Mouse (Mus musculus): ENCODE measurements around the gene Mfap5.
"Not testable (repeated sequence)": the region's sequence is repeated elsewhere in the genome, so short reads cannot be mapped to it uniquely, and the experiment has no call there.

Gene Mfap5

DNA sequence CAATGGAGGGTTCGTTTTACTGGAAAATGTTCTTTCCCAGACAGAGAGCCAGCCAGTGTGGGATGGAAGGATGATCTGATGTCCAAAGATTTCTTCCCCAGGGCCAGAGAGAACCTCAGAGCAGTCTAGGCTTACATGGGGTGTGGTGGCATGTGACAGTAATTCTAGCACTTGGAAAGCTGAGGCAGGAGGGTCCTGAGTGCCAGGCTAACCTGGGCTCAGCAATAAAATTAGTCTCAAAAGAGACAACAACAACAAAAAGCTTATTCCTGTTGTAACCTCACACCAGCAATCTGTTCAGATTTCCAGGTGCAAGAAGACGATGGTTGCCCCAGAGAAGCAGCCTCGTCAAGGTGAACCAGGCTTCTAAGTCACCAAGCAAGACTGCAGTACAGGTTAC lies at the start of gene Mfap5:
Gene Mfap5, plus strand, starts transcription at position 301 of the 400 bp plus-strand sequence.
- no peak for DNase-seq

DNA sequence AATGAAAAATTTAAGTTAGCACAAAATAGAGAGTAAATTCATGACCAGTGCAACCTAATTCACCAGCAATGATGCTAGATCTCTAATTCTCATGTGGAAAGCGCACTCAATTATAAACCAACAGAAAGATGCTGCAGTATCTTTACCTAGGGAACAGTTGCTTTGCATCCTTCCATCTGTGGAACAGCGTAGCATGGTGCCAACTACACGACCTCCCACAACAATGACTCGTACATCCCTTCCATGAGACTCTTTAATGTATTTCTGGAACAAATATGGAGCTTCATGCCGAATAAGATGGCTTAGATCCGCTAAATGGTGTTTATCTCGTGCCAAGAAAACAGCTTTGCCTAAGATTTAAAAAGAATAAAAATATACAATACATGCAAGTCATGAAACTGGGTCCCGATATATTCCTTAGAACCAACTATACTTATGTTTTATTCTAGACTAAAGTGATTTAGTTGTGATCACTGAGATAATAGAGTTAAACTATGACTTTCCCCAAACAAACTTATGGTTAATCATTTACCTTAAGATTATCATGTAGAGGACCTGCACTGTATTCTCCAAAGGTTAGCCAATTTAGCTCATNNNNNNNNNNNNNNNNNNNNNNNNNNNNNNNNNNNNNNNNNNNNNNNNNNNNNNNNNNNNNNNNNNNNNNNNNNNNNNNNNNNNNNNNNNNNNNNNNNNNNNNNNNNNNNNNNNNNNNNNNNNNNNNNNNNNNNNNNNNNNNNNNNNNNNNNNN lies 46.5 kb upstream of the Mfap5 start:
- no peak for DNase-seq

DNA sequence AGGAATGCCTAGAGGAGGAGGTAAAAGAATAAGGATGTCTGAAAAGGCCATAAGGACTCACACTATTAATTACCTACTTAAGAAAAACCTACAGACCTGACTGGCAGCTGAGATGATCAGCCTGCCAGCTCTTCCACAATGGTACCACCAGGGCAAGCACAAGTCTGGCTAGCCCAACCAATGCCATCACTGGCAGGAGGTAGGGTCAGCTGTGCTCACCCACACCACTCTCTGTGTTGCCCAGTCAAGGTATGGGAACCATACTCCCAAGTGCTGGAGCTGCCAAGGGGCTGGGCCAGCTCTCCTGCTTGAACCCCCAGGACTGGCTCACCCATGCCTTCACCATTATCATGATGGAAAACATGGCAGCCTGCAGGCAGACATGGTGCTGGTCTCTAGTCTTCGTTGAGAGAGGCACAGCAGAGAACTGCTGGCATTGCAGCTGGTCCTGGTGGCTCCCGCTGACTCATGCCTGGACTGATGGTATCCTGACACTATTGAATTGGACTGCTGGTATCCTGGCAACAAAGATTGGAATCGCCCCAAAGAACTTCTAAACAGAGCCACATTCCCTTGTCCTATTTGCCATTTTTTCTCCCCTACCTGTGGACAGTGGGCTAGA lies 39.4 kb upstream of the Mfap5 start:
- DNase-seq, result no peak

DNA sequence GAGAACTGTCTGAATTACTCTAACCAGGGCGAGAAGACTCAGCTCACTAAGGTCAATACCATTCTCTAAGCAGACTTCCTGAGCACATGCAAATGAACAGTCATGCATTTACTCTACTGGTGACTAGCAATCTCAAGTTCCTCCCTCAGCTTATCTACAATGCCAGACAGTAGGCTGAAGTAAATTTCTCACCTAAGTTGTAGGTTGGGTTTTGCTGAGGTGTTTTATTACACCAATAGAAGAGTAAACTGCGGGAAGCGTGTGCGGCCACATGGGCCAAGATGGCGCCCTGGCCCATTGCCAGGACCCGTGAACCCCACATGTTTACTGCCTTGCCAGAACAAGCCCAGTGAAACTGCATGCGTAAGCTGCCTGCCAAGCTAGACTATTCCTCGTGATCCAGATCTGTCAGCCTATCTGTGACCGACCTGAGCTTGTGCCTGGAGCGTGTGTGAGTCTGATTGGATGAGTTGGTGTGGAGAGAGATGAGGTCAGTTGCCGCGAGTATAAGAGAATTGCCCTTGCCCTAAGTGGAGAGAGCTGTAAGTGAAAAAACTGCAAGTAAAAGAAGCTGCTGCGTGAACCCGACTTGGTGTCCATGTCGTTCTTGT lies 36.5 kb upstream of the Mfap5 start:
- no peak for DNase-seq

DNA sequence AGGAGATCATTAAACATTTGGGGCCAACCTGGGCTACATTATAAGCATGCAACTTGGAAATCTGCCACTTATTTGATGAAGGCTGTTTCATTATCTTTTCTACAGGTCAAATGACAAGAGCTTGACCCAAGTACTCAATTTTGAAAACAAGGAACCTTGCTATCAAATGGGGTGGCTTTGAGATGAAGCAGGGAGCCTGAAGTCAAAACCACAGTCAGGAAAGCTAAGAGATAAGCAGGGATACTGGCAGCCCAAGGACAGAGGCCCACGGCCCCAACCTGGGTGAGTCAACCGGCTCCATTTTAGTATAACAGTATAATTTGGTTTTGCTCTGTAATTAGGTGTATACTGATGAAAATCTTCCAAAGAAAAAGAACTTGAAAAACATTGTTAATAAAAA lies 35.4 kb upstream of the Mfap5 start:
- DNase-seq, result no peak

DNA sequence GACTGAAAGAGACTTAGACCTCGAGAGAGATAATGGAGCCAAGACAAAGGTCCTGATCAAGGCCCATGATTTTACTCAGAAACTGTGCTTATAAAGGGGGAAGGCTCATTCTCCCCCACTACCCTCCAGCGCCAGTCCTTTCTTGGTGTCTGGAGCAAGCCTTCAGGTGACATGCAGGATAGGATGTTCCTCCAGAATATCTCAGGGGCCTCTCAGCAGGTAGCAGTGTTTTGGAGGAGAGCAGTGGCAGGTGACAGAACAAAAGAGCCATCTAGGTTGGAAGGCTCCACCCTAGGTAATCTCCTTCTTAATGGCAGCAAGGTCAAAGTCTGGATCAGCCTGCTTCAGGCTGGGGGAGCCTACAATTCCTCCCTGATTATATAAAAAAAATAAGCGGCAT lies 34.2 kb upstream of the Mfap5 start:
- DNase-seq, result not testable (repeated sequence)

DNA sequence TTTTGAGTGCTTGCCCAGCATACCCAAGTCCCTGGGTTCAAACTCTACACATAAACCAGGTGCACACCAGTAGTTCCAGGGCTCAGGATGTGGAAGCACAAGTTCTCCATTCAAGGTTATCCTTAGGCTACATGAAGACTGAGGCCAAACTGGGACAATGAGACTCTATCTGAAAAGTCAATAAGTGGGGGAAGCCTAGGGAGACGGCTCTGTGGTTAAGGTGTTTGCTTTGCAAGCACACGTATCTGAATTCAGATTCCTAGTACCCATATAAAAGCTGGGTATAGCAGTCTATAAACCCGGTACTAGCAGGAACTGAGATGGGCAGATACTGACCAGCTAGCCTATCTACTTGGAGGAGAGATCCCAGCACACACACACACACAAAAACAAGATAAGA lies 27.6 kb upstream of the Mfap5 start:
- DNase-seq, result no peak

DNA sequence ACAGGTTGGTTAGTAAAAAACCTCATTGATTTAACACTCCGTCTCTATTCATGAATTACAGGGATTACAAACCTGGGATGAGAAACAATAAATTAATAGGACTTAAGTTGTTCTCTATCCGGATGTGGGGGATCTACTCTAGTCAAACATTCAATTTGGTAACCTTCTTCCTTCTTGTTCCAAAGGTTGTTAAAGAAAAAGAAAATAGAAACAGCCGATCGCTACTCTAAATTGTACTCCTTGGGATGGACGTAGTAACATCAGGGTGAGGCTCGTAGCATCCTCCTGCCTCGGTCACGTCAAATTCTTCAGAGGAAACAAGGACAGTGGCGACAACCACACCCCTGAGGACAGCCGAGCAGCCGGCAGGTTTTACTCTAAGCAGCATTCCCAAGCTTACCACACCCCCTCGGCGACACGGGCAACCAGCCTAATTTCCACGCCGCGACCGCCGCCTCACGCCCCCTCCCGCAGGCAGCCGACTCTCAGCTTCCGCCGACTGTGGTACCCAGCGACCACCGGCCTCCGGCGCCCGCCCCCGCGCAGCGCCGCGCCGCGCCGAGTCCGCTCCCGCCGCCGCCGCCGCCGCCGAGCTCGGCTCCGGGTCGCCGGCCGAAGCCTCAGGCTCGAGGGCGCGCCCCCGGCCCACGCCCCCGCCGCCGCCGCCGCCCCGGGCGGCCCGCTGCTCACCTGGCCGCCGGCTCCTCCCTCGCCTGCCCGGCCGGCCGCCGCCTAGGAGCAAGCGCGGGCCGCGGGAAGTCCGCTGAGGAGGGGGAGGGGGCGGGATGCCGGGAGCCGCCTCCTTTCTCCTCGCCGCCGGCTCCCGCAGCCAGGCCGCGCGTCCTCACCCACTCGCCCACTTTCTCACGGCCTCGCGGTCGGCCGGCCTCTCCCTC lies 20.0 kb upstream of the Mfap5 start:
- DNase-seq, result peak; percentile 43

DNA sequence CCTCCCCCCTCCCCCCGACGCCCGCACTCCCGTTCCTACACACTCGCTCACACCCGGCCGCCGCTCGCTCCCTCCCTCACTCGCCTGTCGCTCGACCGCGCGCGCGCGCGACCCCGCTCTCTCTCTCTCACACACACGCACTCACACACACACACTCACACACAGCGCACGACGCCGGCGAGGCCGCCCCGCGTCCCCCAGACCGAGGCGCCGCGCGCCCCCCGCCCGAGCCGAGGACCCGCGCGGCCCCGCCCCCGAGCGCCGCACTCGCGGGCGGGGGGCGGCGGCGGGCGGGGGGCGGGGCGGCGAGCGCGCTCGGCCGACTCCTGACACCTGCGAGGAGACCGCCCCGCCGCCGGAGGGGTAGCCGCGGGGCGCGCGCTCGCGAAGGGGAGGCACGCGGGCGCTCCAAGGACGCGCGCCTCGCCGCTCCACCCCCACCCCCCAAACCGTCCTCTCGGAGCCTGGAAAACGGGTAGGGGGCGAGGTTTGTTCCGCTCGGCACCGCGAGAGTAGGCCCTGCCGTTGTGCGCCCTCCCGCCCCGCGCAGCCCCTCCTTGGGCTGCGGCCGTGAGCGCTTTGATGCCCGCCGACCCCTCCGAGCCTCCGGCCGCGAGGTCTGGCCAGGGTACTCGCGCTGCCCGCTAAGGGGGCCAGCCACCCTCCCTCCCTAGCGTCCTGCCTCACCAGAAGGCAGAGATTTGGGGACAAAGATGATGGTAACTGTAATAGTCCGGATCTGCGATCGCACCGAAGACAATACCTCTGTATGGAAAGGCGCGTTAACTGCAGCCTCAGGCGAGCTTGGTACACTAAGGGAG lies 19.1 kb upstream of the Mfap5 start:
- no peak for DNase-seq

DNA sequence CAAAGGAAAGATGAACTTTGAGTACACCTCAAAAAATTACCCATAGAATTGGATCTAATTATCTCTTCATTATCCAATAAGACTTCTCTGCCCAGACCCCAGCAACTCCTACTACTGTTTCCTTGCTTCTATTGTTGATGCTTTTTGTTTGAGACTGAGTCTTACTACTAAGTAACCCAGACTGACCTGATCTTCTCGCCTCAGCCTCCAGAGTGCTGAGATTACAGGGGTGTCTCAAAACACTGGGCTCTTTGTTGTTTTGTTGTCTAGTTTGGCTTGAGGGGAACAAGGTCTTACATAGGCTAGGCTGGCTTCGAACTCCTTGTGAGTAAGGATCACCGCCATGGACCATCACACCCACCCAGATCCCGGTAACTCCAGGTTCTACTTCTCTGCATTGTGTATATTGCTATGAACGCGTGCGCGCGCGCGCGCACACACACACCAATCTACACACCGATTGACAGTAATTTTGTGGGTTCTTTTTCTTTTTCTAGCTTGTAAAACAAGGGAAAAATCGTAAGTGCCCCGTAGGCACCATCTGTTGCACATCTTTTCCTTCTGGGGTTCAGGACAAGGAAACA lies 14.6 kb upstream of the Mfap5 start:
- no peak for DNase-seq

DNA sequence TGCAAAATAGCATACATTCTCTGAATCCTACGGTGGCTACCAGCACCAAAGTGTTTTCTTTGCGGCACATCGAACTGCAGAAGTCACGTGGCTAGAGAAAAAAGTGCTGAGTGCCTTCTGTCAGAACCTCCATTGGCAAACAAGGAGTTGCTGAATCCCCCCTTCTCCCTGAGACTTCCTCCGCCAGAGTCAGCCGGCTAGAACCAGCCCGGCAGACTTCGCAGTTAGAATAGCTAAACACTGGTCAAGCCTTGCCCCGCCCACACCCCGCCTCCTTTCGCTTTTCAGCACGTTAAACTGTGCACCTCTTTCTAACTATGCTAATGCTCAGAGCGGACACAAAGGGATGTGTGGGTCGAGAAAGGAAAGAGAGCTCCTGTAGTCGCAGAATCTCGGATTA lies 14.1 kb upstream of the Mfap5 start:
- DNase-seq, result peak; percentile 90

DNA sequence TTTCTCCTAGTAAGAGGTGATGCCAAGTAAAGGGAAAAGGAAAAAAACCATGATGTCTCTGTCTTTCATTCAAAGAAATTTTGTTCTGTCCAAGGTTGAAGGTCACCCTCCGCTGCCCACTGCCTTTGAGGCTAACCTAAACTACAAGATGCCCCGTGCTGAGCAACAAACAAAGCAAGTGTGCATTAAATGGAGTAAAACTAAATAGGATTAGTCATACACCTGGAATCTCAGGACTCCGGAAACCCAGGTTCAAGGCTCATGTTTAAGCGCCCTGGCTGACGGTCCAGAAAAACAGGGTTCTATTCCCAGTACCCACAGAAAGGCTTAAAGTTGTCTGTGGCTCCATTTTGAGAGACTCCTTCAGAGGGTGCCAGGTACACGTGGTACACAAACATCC lies 13.2 kb upstream of the Mfap5 start:
- DNase-seq, result no peak

DNA sequence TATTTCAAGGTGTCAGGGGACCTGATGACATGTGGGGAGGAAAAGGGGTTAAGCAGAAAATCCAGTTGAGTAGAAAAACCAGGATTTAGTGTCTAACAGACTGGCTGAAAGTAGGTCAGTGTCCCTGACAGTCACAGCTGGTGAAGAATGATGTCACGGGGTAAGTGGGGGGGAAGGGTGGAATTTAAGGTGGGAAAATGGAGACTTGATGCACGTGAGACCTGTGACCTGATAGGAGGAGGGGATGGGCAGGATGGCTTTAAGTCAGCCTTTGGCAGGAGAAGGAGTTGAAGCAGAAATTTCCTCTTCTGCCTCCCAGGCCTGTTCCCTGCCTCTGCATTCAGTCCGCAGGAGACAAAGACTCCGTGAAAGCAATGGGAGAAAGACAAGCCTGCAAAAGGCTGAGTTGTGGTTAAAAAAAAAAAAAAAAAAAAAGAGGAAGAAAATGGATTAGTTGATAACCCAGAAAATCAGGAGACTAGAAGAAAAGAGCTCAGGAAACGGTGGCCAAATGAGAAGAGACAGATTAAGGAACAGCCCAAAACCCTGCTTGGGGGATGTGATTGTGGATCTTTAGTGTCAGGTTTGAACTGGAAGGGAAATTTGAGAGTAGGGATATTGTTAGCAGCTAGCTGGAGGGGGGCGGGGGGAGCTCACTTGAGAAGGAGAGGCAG lies 11.7 kb upstream of the Mfap5 start:
- DNase-seq, result no peak

DNA sequence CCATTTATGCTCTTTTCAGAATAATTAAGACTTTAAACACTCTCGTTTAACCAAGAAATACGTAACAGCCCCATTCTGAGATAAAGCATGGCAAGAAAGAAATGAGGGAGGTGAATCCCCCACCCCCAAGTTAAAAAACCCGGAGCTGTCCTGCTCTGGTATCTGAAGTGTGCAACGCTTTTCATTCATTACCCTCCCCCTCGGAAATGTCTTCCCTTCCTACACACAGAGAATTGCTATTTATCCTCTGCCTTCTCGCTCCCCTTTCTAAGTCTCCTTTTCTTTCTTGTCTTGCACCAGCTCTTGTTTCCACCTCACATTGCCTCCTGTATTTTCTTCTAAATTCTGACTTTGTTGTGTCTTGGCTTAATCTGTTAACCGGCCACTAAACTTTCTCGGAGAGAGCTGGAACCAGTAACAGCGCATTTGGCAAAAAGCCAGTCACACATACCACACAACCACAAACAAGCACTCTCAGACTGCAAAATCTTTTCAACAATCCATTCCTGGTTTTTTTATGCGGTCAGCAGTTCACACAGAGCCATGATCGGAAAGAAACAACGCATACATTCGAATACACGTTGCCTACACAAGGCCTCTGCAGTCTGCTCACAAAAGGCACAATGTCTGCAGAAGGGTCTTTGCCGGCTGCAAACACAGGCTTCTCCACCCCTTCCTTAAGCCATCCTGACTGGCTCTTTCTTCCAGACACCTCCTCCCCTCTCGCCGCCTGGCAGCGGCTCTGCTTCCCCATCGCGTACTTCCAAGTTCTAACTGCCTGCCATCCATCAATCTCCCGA lies 10.4 kb upstream of the Mfap5 start:
- peak; percentile 62 for DNase-seq

DNA sequence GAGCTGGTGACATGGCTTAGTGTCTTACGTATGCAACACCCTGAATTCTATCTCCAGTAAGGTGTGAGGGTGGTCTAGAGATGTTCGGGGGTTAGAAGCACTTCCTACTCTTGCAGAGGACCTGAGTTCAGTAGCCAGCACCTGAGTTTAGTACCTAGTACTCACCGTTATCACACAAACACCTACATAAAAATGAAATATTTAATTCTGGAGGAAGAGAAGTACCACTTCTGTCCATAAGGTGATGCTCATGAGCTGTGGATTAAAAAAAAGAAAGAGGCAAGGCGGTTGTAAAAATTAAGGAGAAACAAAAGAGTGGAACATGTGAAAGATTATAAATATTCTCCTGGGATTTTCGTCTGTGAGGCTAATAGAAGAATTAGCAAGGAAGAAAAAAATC lies 9.1 kb upstream of the Mfap5 start:
- no peak for DNase-seq

DNA sequence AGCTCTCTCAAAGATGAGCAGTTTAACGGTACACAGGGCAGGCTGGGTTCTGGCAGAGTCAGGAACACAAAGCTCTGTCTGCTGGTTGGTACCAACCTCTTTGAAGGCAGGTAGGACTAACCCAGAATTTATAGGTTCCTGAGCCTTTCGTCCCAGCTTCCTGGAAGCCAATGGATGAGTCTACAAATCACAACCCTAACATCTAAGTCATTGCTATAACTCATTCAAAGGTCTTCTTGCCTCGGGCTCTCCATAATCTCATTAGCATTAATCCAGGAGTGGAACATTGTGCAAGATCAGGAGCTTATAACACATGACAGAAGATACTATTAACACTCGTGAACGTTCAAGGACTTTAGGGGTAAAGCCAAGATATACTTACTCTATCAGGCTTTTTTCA lies 7.0 kb upstream of the Mfap5 start, which contains the start of gene Rimklb:
Gene Rimklb, minus strand, starts transcription at position 101 of the 400 bp plus-strand sequence.
- no peak for DNase-seq

DNA sequence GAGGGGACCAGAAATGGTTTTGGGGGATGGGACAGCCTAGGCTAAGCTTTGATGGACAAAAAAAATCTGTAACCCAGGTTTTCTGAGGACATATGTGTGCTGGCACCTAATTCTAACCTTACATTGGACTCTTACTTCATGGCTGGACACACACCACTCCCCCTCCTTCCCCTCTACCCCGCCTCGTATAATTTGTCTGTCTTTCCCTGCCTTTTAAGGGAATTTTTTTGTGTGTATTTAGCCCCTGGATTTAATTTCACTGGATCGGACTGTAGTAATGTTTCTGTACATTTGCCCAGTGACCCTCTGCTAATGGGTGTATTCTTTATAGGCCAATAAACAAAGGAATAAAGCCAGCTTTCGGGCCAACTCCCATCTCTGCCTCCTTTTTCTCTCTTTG lies 604 bp upstream of the Mfap5 start:
- no peak for DNase-seq

DNA sequence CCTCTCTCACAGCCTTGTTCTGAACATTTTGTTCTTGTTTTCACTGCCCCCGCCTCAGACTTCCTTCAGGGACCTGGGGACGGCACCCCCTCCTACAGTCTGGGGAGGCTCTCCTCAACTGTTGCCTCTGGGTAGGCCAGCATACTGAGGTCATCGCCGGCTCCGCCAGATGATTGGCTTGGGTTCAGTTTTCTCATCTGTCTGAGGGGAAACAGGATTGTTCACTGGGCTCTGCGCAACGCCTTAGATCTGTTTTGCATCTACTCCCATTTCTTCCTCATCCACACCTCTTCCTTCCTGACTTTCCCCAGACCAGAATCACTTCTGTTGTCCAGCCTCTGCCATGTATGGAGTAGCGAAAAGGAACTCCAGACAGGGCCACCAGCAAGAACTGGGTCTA lies 2.8 kb downstream of the Mfap5 start:
- DNase-seq, result no peak

DNA sequence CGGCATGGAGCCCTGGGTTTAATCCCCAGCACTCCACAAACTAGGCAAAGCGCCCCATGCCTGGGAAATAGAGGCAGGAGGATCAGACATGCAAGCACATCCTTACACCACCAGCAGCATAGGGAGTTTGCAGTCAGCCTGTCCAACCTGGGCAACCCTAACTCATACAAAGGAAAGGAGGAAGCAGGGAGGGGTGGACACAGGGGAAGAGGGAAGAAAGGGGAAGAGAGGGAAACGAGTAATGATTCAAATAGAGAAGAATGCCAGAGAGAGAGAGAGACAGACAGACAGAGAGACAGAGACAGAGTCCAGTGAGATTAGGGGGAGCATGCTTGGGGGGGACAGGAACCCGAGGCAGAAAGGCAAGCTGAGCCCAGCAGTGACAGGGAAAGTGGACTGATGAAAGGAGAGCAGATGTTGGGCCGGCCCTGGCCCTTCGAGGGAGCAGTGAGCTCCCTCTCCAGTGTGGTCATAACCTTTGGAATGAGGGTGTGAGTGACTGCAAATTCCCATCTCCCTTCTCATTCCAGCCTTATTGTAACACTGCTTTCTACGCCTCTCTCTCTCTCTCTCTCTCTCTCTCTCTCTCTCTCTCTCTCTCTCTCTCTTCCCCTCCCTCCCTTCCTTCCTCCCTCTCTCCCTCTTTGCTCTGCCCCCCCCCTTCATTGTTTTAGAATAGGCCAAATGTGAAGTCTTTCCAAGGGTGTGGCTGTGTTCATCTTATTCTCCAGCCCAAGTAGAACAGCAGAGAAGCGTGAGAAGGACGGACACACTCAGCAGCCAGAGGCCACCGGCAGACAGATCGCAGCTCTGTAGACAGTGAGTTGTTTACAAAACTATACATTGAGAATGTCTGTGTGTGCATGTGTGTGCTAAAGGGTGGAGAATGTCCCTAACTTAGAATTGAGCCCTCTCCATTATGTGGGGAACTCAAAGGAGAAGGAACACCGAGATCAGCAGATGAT lies 7.6 kb downstream of the Mfap5 start:
- no peak for DNase-seq

Measured in kidney, postnatal 14 days (tissue).